Mouse (Mus musculus) hematopoietic multipotent progenitor cell, adult 10-12 weeks (in vitro differentiated cells): ENCODE data around the gene Lrrc14b. TPM values are rescaled to one million over a fixed set of nuclear protein-coding genes. Genes with fewer than 3 reads are reported as not detected.

Experiments
- polyA plus RNA-seq: library from polyadenylated mRNA; stranded (reverse); fragments of >175 nt; gene quantifications from 2 replicates; pipeline ENCODE4 v1.2.3, GENCODE M21; 2012; ENCODE audit warnings: low replicate concordance

Gene Lrrc14b
- not detected in 2 replicates for polyA plus RNA-seq

GRCm38 (mm10) chr13:74363859-74364235 lies at the start of gene Lrrc14b:
Gene Lrrc14b (minus strand): TSS chr13:74364005.

GRCm38 (mm10) chr13:74399298-74399839 lies 35.6 kb upstream of the Lrrc14b start, which contains the start of gene Ftl1-ps1:
Gene Ftl1-ps1 (plus strand): TSS chr13:74399694.

GRCm38 (mm10) chr13:74390371-74390990 lies 26.7 kb upstream of the Lrrc14b start, which contains the start of gene Zfp72:
Gene Zfp72 (minus strand): TSS chr13:74390836.

GRCm38 (mm10) chr13:74349566-74350434 lies 14.0 kb downstream of the Lrrc14b start, which contains the start of the genes Sdha and Ccdc127:
Gene Sdha (minus strand): TSS chr13:74350280.
Gene Ccdc127 (plus strand): TSS chr13:74350309.

GRCm38 (mm10) chr13:74317170-74317849 lies 46.5 kb downstream of the Lrrc14b start, which contains the start of gene Pdcd6:
Gene Pdcd6 (minus strand): TSS chr13:74317580.

Other genes starting within 250 kb of the Lrrc14b start
- not detected in 2 replicates for gene Slc9a3, start 242.5 kb downstream of the Lrrc14b start, polyA plus RNA-seq
- 4.9 and 39.6 TPM in 2 replicates for gene Exoc3, start 155.3 kb downstream of the Lrrc14b start, polyA plus RNA-seq
- gene Ahrr, start 71.7 kb downstream of the Lrrc14b start, polyA plus RNA-seq: 0.20 and 0.43 TPM in 2 replicates
- 28.1 and 45.7 TPM in 2 replicates for gene Pdcd6, start 46.4 kb downstream of the Lrrc14b start, polyA plus RNA-seq
- gene Sdha, start 13.7 kb downstream of the Lrrc14b start, polyA plus RNA-seq: 21.8 and 32.3 TPM in 2 replicates
- gene Ccdc127, start 13.7 kb downstream of the Lrrc14b start, polyA plus RNA-seq: 0.22 and 0.85 TPM in 2 replicates
- 0.14 and 0.31 TPM in 2 replicates for gene Zfp72, start 26.8 kb upstream of the Lrrc14b start, polyA plus RNA-seq
- 13.2 and 44.2 TPM in 2 replicates for gene Ftl1-ps1, start 35.7 kb upstream of the Lrrc14b start, polyA plus RNA-seq
- gene Zfp825, start 130.0 kb upstream of the Lrrc14b start, polyA plus RNA-seq: 0.25 and 0.68 TPM in 2 replicates